Mouse (Mus musculus) Patski (cell line): ENCODE results near the gene Dpp6. TPM values are rescaled to one million over a fixed set of nuclear protein-coding genes. Genes with fewer than 3 reads are reported as not detected.
A peak's percentile ranks its signal among the peaks of the same experiment; 100 is the strongest.

Source experiments
- ATAC-seq: fragments of 100-300 bp; one replicate; pipeline ENCODE4 v1.8.0; 2021
- CTCF ChIA-PET: fragments of 350-600 bp; sonication (Branson Sonifier 250); formaldehyde crosslinking; loops from one replicate; lab custom pipeline; 2022; ENCODE audit warnings: inconsistent platforms; lab: Charles Lee
- POLR2A ChIA-PET: fragments of 350-600 bp; sonication (Branson Sonifier 250); formaldehyde crosslinking; loops from one replicate; lab custom pipeline; 2022; ENCODE audit warnings: antibody characterized with exemption, inconsistent platforms; lab: Charles Lee
- DNase-seq: peaks from one replicate; pipeline ENCODE4 v3.0.0-alpha.2; 2011; ENCODE audit warnings: low read depth, low spot score
- H3K27me3 ChIP-seq: fragments of 371-371 bp; one replicate; pipeline ENCODE4 v1.5.1; 2021
- CTCF ChIP-seq: fragments of 100-300 bp; IDR thresholded peaks from one replicate; pipeline ENCODE4 v1.5.1; 2021
- in situ Hi-C: fragments of 300-500 bp; cut with MboI; formaldehyde crosslinking; loops from 3 replicates; pipeline ENCODE4 v1.11.1; 2018; ENCODE audit warnings: low pct_unique_long_range_greater_than_20kb, mixed read lengths
- polyA plus RNA-seq: library from polyadenylated mRNA; unstranded; gene quantifications from one replicate; pipeline ENCODE4 v1.2.3, GENCODE M21; 2021

The Dpp6 gene
- polyA plus RNA-seq, 1 experiment from 2014 or later = 0.56 TPM

DNA sequence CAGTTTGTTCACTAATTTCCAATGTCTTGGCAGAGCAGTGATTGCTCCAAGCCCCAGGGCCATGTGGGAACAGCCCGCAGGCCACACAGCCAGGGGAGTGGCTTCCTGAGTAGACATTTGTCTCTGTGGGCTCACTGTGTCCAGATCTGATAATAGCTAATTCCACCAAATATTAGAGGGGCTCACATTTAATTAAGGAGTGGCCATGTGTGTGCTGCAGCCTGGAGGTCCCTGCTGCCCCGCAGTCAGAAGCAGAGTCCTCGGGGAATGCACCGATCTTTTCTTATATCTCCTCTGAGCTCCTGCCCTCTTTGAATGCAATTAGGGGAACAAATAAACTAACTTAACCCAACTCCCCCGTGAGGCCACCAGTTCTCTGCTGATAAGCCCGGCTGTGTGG is 889.5 kb downstream of the Dpp6 start:
- DNase-seq = no peak
- no peak for TF ChIP-seq CTCF
- H3K27me3 ChIP-seq = no peaks in the 10 kb centered on the region
- POLR2A ChIA-PET = no interaction called here
- in situ Hi-C loops = no loop called here
- CTCF ChIA-PET = interaction anchor here (1.6 kb wide), 1 partner anchor 14 kb away, joined by 4 read pairs; no protein-coding TSS in a partner anchor
- ATAC-seq = no peak

DNA sequence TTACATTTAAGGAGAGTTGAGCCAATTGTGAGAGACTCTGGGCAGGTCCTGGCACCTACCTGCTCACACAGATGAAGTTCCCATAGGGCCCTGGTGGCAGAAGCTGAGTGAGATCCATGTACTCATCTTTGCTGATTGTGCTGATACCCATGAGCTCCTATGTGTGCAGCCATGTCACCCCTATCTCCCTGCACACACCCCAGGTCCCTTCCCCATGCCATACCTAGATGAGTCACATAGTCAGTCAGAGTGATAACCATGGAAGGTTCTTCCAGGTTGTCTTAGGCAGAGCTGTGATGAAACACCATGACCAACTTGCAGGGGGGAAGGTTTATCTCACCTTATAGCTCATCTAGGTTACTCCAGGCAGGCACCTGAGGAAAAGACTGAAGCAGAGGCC is 890.3 kb downstream of the Dpp6 start:
- ChIA-PET CTCF (no interaction called here), POLR2A (no interaction called here)
- no peak for DNase-seq
- no peak for TF ChIP-seq CTCF
- no peaks in the 10 kb centered on the region for H3K27me3 ChIP-seq
- in situ Hi-C loops = no loop called here
- no peak for ATAC-seq

DNA sequence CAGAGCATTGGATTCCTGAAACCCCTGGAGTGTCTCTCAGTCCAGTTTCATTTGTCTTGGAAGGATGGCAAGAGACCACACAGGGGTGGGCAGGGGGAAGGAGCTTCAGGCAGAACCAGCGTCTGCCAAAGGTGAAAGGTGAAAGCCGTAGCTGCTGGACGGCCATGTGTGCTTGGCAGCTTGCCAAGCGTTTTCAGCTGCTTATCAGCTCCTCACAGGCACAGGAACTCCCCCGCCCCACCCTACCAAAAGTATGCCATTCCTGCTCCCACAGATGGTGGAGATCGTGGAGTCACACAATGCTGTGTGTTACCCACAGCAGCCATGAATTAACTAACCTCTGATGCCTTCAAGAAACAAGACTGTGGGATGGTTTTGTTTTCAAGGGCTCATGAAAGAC is 891.2 kb downstream of the Dpp6 start:
- H3K27me3 ChIP-seq = no peaks in the 10 kb centered on the region
- DNase-seq (no peak), ATAC-seq (no peak)
- in situ Hi-C loops = no loop called here
- ChIA-PET POLR2A (no interaction called here), CTCF (no interaction called here)
- no peak for TF ChIP-seq CTCF

DNA sequence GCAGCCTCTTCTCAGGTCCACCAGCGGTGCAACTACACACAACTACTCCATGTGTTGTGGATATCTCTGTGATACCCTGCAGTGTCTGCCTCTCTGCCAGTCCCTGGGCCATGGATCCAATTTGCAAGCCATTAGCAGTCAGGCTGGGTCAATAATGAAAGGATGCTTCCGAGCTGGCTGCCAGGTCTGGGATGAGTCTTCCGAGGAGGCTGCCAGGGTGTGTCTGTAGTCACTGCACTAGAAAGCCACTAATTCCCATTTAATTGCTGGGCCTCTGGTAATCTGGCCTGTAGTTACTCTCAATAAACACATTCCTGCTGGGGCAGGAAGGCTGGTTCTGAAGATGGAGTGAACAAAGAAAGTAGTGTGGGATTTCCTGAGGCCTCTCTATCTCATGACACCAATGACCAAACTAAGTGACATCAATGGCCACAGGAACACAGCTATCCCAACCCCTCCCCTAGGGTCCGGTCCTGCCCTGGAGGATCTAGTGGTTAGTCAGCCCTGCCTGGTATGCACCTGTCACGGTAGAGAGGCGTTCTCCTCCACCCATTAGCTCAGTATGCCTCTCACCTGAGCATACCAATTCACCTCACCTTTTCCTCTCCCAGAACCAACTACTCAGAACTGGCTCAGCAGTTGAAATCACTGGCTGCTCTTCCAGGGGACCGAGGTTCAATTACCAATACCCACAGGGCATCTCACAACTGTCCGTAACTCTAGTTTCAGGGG is 894.6 kb downstream of the Dpp6 start:
- in situ Hi-C loops = no loop called here
- ATAC-seq = no peak
- POLR2A ChIA-PET = no interaction called here
- no peaks in the 10 kb centered on the region for H3K27me3 ChIP-seq
- no peak for DNase-seq
- CTCF ChIA-PET = interaction anchor here (1.7 kb wide), 1 partner anchor 9 kb away, joined by 4 read pairs; no protein-coding TSS in a partner anchor
- TF ChIP-seq CTCF = no peak

DNA sequence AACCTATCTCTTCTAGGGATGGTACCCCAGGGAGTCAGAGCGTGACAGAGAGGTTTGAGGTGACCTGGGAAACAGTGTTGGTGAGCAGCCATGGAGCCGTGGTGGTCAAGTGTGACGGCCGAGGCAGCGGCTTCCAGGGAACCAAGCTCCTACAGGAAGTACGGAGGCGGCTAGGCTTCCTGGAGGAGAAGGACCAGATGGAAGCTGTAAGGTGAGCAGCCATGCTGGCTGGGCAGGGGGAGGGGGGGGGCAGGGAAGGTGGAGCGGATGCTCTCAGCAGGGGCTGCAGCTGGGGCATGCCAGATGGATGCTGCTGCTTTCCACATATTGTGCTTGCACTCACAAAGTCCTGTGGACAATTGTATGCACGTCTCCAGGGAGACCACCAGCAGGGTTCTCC is 897.4 kb downstream of the Dpp6 start:
- ATAC-seq = no peak
- ChIA-PET CTCF (no interaction called here), POLR2A (no interaction called here)
- no peak for DNase-seq
- no peaks in the 10 kb centered on the region for H3K27me3 ChIP-seq
- in situ Hi-C loops = no loop called here
- no peak for TF ChIP-seq CTCF

DNA sequence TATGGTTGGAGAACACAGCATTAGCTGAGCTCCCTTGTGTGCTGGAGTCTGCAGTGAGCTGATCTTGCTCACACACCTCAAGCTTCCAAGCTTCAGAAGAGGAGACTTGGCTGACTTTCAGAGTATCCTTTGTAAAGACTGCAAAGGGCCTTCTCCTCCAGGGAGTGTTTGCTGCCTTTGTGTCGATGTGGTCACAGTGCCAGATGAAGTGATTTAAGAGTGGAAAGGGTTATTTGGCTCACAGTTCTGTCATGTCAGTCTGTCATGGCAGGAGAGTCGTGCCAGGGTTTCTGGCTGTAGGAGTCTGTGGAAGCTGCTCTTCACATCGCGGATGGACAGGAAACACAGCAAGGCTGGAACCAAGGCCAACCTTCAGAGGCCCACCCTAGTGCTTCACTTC is 899.0 kb downstream of the Dpp6 start:
- TF ChIP-seq CTCF = no peak
- in situ Hi-C loops = no loop called here
- ATAC-seq (no peak), DNase-seq (no peak)
- CTCF ChIA-PET = interaction anchor here (1.2 kb wide), 1 partner anchor 38 kb away, joined by 3 read pairs; no protein-coding TSS in a partner anchor
- POLR2A ChIA-PET = no interaction called here
- no peaks in the 10 kb centered on the region for H3K27me3 ChIP-seq

DNA sequence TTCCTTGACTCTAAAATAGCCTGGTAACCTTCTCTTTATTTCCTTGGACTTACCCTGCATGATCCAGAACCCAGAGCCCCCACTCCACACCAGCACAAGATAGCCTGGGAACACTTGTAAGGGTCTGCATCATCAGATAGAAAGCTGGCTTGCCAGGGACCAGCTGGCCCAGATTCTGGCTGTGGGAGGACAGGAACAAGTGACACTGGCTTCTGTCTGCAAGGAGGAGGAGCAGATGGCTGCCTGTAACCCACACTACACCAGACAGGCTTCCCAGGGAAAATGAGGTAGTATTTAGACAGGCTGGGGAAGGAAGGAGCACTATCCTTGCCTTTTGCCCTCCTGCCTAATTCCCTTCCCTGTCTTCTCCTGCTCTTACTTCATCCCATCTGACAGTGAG is 900.3 kb downstream of the Dpp6 start:
- TF ChIP-seq CTCF = no peak
- no peak for ATAC-seq
- H3K27me3 ChIP-seq = no peaks in the 10 kb centered on the region
- ChIA-PET CTCF (no interaction called here), POLR2A (no interaction called here)
- in situ Hi-C loops = no loop called here
- no peak for DNase-seq

DNA sequence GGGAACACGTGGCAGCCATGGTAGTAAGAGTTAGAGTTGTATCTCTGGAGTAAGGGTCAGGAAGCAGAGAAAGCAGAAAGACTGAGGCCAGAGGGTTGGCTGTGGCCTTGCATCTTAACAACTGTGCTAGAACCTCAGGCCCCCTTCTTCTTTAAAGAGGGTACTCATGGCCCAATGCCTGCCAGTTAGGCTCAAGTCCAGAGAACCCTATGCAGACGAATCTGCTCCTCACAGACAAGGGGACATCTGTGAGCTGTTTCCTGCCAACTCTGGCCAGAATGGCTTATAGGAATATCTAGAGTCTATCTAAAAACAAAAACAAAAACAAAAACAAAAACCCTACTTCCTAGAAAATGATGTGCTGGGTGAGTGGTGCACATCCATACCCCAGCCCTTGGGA is 902.3 kb downstream of the Dpp6 start:
- TF ChIP-seq CTCF = no peak
- CTCF ChIA-PET = interaction anchor here (1.7 kb wide), 1 partner anchor 13 kb away, joined by 4 read pairs; no protein-coding TSS in a partner anchor
- no peaks in the 10 kb centered on the region for H3K27me3 ChIP-seq
- DNase-seq = no peak
- POLR2A ChIA-PET = no interaction called here
- in situ Hi-C loops = no loop called here
- ATAC-seq = no peak

DNA sequence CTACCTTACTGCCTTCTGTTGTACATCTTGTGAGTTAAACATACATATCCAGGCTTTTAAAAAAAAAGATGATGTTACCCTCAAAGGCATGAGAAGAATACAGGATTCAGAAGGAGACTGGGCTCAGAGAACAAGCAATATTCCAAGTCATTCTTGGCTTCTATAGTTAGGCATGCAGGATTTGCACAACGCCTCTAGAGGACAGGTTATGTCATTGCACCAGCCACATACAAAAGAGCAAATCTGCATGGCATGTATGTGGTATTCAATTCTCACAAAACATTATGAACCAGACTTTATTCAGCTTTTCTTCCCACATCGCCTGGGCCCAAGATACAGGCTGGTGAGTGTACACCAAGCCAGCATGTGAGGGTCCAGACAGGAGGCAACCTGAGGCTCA is 907.5 kb downstream of the Dpp6 start:
- in situ Hi-C loops = no loop called here
- DNase-seq (no peak), ATAC-seq (no peak)
- CTCF ChIA-PET = no interaction called here
- peak; percentile 56 for TF ChIP-seq CTCF
- H3K27me3 ChIP-seq = no peaks in the 10 kb centered on the region
- POLR2A ChIA-PET = interaction anchor here (0.6 to 0.7 kb wide), 2 partner anchors 28 to 33 kb away, joined by 3 to 4 read pairs; no protein-coding TSS in a partner anchor

DNA sequence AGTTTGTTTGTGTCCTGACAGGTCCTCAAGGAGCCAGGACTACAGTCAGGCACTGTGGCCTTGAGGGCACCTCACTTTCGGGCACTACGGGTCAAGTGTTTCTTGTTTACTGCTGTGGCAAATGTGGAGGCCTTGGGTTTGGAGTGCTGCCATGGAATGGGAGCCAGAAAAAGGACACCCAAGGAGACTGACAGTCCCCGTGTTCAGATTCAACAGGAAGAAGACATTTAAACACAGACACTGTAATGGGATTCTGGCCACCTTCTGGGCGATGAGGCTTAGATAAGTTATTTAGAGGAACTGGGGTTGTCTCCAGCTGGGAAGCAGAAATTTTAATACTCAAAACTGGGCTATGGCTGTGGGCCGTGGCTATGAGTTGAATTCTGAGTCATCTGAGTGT is 913.7 kb downstream of the Dpp6 start:
- TF ChIP-seq CTCF = no peak
- CTCF ChIA-PET = interaction anchor here (1.1 kb wide), 1 partner anchor 14 kb away, joined by 3 read pairs; no protein-coding TSS in a partner anchor
- no peaks in the 10 kb centered on the region for H3K27me3 ChIP-seq
- DNase-seq (no peak), ATAC-seq (no peak)
- in situ Hi-C loops = no loop called here
- POLR2A ChIA-PET = no interaction called here

DNA sequence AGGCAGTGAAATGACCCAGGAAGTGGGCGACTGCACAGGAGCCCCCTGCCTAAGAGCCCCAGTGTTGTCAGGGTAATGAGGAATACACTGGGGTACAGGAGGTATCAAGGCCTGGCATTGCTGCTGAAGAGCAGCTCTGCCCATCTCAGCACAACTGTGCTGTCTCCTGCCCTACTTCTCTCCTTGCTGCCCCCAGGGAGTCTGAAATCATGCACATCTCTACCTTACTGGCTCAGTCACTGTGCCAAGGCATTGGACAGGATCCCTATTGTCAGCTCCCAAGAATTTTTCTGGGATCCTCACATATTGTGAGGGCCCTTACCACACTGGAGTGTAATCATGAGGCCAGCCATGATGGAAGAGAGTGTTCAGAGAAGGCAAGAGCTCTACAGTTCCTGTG is 914.4 kb downstream of the Dpp6 start:
- H3K27me3 ChIP-seq = no peaks in the 10 kb centered on the region
- POLR2A ChIA-PET = no interaction called here
- no peak for DNase-seq
- no peak for ATAC-seq
- CTCF ChIA-PET = interaction anchor here (1.1 kb wide), 1 partner anchor 13 kb away, joined by 3 read pairs; no protein-coding TSS in a partner anchor
- in situ Hi-C loops = no loop called here
- no peak for TF ChIP-seq CTCF
